Mouse (Mus musculus) limb, embryonic 13.5 days (tissue): ENCODE results near the gene Trim30c. TPM values are rescaled to one million over a fixed set of nuclear protein-coding genes. Genes with fewer than 3 reads are reported as not detected.
"Not testable (repeated sequence)": the region's sequence is repeated elsewhere in the genome, so short reads cannot be mapped to it uniquely, and the experiment has no call there.

Experiments used
- ATAC-seq: fragments of 200-750 bp; cut with Nextera tagmentation; 2 replicates; pipeline ENCODE4 v1.8.0; 2017; ENCODE audit warnings: low read depth, moderate number of reproducible peaks, moderate TSS enrichment; ENCODE audit not compliant: low FRiP score
- H3K27ac ChIP-seq: fragments of 300-500 bp; sonication (generic); 2 replicates; pipeline ENCODE4 v1.5.1; 2015; ENCODE audit warnings: inconsistent platforms, mild to moderate bottlenecking, moderate library complexity
- H3K27me3 ChIP-seq: fragments of 300-500 bp; sonication (generic); 2 replicates; pipeline ENCODE4 v1.6.1; 2015; ENCODE audit warnings: mild to moderate bottlenecking, inconsistent platforms
- H3K36me3 ChIP-seq: fragments of 300-500 bp; sonication (generic); 2 replicates; pipeline ENCODE4 v1.6.1; 2015; ENCODE audit warnings: inconsistent platforms, mild to moderate bottlenecking, moderate library complexity
- H3K4me1 ChIP-seq: fragments of 300-500 bp; sonication (generic); 2 replicates; pipeline ENCODE4 v1.6.1; 2015; ENCODE audit warnings: inconsistent platforms
- H3K4me2 ChIP-seq: fragments of 300-500 bp; sonication (generic); replicated peaks from 2 replicates; pipeline ENCODE4 v1.6.1; 2015; ENCODE audit warnings: inconsistent platforms, mild to moderate bottlenecking, moderate library complexity
- H3K4me3 ChIP-seq: fragments of 300-500 bp; sonication (generic); 2 replicates; pipeline ENCODE4 v1.5.1; 2015; ENCODE audit warnings: moderate library complexity, mild to moderate bottlenecking, inconsistent platforms
- H3K9ac ChIP-seq: fragments of 300-500 bp; sonication (generic); 2 replicates; pipeline ENCODE4 v1.6.1; 2015; ENCODE audit warnings: mild to moderate bottlenecking, inconsistent platforms
- H3K9me3 ChIP-seq: fragments of 300-500 bp; sonication (generic); 2 replicates; pipeline ENCODE4 v1.6.1; 2016; ENCODE audit warnings: inconsistent platforms
- WGBS: fragments of 180-500 bp; shearing (Covaris S2); methylation state at CpG from one replicate; pipeline ENCODE4 v1.1.7; 2015; 5-methylcytosine and 5-hydroxymethylcytosine counted together
- polyA plus RNA-seq: library from polyadenylated mRNA; unstranded; fragments of >200 nt; fragmentation: Nextera tagmentation; extraction: Ambion mirVana; gene quantifications from 2 replicates; pipeline ENCODE4 v1.2.1, GENCODE M21; 2015

Gene Trim30c
- 0.22 TPM in 1 of 2 replicates, not detected in the other for polyA plus RNA-seq

DNA sequence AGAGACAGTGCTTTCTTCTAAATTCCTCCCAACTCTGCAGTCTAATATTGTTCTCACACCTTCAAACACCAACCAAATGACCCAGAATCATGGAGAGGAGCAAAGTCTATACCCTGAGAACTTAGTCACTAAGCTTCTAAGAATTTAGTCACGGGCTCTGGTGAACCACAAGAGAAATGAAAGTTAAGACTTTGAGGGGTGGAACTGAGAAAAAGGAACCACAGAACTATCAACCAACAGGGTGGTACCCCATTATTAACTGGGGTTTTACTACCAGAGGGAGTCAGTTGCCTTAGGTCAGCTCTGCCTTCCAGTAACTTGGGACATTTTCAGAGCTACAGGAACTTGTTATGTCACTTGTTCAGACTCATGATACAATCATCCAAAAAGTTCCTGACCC is at the start of gene Trim30c:
Gene Trim30c, minus strand, starts transcription at position 140 of the 400 bp plus-strand sequence.
- no peaks in the 10 kb centered on the region for H3K27me3 ChIP-seq
- WGBS, result 64% methylated on average over 1 of the region's 1 CpGs
- H3K9me3 ChIP-seq, result no peaks in the 10 kb centered on the region

DNA sequence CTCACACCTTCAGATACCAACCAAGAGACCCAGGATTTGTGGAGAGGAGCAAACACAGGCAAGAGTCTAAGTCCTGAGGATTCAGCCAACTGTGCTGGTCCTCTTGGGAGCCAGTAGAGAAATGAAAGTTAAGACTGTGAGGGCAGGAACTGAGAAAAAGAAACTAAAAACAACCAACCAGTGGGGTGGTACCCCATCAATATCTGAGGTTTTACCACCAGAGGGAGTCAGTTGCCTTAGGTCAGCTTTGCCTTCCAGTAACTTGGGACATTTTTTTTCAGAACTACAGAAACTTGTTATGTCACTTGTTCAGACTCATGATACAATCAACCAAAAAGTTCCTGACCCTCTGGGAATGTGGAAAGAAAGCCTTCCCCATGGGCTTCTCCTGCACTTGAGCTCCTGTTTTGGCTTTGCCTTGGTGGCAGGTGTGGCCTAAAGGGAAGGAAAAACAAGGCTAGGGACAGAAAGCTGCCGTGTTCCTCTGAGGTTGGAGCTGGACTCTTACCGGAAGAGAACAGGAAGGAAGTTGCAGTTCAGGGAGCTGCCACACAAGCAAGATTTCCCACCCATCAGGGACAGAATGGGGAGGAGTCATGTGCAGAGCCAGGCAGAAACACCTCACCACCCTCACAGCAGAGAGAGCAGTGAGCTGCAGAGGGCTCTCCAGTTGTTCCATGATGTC is 45.5 kb upstream of the Trim30c start:
- ATAC-seq, result no peak
- 45% methylated on average over 2 of the region's 2 CpGs for WGBS

More for the DNA sequence above, at the start of gene Trim30c:
- ATAC-seq, result no peak
- no peaks in the 10 kb centered on the region for H3K36me3 ChIP-seq
- H3K4me2 ChIP-seq, result no peak within 1 kb of the TSS
- H3K4me1 ChIP-seq, result no peaks in the 10 kb centered on the region
- no peak within 1 kb of the TSS for H3K4me3 ChIP-seq
- H3K9ac ChIP-seq, result no peak within 1 kb of the TSS
- H3K27ac ChIP-seq, result no peak within 1 kb of the TSS

DNA sequence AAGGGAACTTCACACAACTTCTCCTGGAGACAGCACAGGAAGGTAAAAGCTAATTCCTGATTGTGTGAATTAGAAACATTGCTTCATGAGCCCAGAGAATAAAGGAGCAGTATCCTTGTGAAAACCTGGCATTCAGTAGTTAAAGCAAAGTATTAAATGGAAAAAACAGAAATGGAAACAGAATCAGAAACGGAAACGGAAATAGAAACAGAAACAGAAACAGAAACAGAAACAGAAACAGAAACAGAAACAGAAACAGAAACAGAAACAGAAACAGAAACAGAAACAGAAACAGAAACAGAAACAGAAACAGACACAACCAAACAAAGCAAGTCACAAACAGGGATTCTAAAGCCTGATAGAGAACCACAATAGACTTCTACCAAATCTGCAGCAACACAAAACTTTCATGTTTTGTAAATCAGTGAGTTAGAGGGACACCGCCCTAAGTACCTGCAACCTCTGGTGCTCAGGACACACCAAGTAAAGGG is 3.9 kb upstream of the Trim30c start:
- 89% methylated on average over 3 of the region's 3 CpGs for WGBS
- Histone ChIP-seq H3K9me3 (peaks cover 3% of the 10 kb centered on the region; the same call in 1 of the 2 replicates), H3K4me2 (no peak overlapping the region), H3K27me3 (no peaks in the 10 kb centered on the region), H3K36me3 (no peaks in the 10 kb centered on the region), H3K27ac (no peak overlapping the region), H3K4me3 (no peak overlapping the region), H3K4me1 (no peaks in the 10 kb centered on the region), H3K9ac (no peak overlapping the region)
- ATAC-seq, result no peak

More for the DNA sequence above, 45.5 kb upstream of the Trim30c start:
- H3K9ac ChIP-seq, result no peak overlapping the region
- H3K9me3 ChIP-seq, result no peaks in the 10 kb centered on the region
- H3K27me3 ChIP-seq, result no peaks in the 10 kb centered on the region
- no peaks in the 10 kb centered on the region for H3K36me3 ChIP-seq
- H3K4me2 ChIP-seq, result no peak overlapping the region
- no peak overlapping the region for H3K4me3 ChIP-seq
- no peak overlapping the region for H3K27ac ChIP-seq
- H3K4me1 ChIP-seq, result no peaks in the 10 kb centered on the region

DNA sequence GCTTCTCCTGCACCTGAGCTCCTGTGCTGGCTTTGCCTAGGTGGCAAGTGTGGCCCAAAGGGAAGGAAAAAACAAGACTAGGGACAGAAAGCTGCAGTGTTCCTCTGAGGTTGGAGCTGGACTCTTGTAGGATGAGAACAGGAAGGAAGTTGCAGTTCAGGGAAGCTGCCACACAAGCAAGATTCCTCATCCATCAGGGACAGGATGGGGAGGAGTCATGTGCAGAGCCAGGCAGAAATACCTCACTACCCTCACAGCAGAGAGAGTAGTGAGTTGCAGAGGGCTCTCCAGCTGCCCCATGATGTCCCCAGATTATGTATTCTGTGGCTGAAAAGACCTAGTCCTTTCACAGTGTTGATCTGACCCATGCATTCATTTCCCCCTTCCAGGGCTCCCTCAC is 503 bp upstream of the Trim30c start:
- no peaks in the 10 kb centered on the region for H3K4me1 ChIP-seq
- no peaks in the 10 kb centered on the region for H3K27me3 ChIP-seq

DNA sequence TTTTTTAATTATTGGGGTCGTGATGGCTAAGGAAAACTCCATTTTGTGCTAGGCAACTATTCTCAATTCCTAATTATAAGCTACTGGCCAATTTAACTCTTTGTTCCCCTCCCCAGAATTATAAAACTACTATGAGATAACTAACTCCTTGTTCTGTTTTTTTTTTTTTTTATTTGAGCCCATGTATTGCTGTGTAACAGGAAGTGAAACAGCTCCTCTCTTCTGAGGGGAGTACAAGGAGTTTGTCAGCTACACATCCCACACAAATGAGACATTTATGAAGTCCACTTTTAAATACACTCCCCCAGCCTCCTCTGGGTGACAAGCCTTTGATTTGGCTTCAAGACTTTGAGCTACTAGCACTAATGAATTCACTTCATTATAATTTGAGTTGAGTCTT is 2.1 kb downstream of the Trim30c start:
- Histone ChIP-seq H3K27ac (no peak overlapping the region), H3K36me3 (no peaks in the 10 kb centered on the region), H3K9me3 (no peaks in the 10 kb centered on the region), H3K4me2 (no peak overlapping the region), H3K9ac (no peak overlapping the region), H3K4me1 (no peaks in the 10 kb centered on the region), H3K27me3 (no peaks in the 10 kb centered on the region), H3K4me3 (no peak overlapping the region)
- ATAC-seq, result no peak
- WGBS, result 76% methylated on average over 1 of the region's 1 CpGs

More for the DNA sequence above, 503 bp upstream of the Trim30c start:
- H3K27ac ChIP-seq, result no peak overlapping the region
- H3K4me3 ChIP-seq, result no peak overlapping the region
- no peak overlapping the region for H3K4me2 ChIP-seq
- H3K36me3 ChIP-seq, result no peaks in the 10 kb centered on the region
- H3K9me3 ChIP-seq, result no peaks in the 10 kb centered on the region
- no peak for ATAC-seq
- no peak overlapping the region for H3K9ac ChIP-seq

DNA sequence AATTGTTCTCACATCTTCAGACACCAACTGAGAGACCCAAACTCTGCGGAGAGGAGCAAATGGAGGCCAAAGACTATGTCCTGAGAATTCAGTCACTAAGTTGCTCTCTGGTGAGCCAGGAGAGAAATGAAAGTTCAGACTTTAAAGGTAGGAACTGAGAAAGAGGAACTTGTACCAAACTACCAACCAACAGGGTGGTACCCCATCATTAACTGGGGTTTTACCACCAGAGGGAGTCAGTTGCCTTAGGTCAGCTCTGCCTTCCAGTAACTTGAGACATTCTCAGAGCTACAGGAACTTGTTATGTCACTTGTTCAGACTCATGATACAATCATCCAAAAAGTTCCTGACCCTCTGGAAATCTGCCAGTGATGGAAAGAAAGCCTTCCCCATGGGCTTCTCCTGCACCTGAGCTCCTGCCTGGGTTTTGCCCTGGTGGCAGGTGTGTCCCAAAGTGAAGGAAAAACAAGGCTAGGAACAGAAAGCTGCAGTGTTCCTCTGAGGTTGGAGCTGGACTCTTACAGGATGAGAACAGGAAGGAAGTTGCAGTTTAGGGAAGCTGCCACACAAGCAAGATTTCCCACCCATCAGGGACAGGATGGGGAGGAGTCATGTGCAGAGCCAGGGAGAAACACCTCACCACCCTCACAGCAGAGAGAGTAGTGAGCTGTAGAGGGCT is 30.8 kb downstream of the Trim30c start, which contains the start of gene Trim30b:
Gene Trim30b, minus strand, starts transcription at position 149 of the 679 bp plus-strand sequence.
- H3K9me3 ChIP-seq, result no peaks in the 10 kb centered on the region
- H3K4me1 ChIP-seq, result no peaks in the 10 kb centered on the region
- no peak within 1 kb of the TSS for H3K4me2 ChIP-seq
- no peaks in the 10 kb centered on the region for H3K36me3 ChIP-seq
- 52% methylated on average over 1 of the region's 1 CpGs for WGBS
- no peak within 1 kb of the TSS for H3K4me3 ChIP-seq
- no peak within 1 kb of the TSS for H3K9ac ChIP-seq
- ATAC-seq, result no peak
- no peak within 1 kb of the TSS for H3K27ac ChIP-seq
- H3K27me3 ChIP-seq, result no peaks in the 10 kb centered on the region

DNA sequence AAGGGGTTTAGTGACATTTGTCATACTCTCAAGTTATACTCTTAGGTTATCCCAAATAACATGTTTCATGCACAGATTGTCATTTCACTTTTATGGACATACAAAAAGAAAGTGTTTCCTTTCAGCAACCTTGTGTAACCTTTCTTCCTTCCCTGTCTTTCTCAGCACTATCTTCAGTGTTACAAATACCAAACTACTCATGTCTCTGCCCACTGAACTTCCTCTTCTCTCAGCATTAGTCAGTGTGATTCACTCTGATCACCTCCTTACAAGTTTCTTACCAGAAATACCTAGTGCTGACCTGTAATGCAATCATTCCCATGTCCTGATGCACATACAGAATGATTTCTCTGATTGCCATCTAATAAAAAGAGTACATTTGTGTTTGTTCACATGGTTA is 34.3 kb downstream of the Trim30c start:
- no peak overlapping the region for H3K27ac ChIP-seq
- no peak overlapping the region for H3K4me2 ChIP-seq
- ATAC-seq, result no peak
- no peak overlapping the region for H3K4me3 ChIP-seq
- no peaks in the 10 kb centered on the region for H3K27me3 ChIP-seq
- no peak overlapping the region for H3K9ac ChIP-seq
- H3K36me3 ChIP-seq, result no peaks in the 10 kb centered on the region
- no peaks in the 10 kb centered on the region for H3K4me1 ChIP-seq
- H3K9me3 ChIP-seq, result no peaks in the 10 kb centered on the region

DNA sequence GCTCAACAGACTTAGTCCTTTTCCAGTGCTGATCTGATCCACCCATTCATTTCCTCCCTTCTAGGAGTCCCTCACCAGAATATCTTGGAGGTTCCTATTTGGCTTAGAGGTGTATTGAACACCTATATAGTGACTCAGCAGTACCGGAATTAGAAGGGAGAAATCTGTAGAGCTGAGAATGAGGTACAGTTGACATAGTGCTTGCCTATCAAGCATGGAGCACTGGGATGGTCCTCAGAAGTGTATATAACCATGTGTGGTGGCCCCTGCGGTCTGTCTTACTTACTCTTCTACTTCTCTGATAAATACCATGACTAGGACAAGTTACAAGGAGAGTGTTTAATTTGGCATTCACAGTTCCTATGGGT is 47.1 kb downstream of the Trim30c start:
- 0 out of 2 replicates have a peak, but pooled peaks cover 3% of the 10 kb centered on the region for H3K4me1 ChIP-seq
- peak overlapping the region; percentile 66 for H3K4me2 ChIP-seq
- no peaks in the 10 kb centered on the region for H3K9me3 ChIP-seq
- peak overlapping the region; percentile 46 for H3K4me3 ChIP-seq
- no peaks in the 10 kb centered on the region for H3K27me3 ChIP-seq
- no peak overlapping the region for H3K9ac ChIP-seq
- WGBS, result 66% methylated on average over 2 of the region's 2 CpGs
- H3K36me3 ChIP-seq, result no peaks in the 10 kb centered on the region
- no peak overlapping the region; the same call in 1 of the 2 replicates for H3K27ac ChIP-seq
- no peak; the same call in 1 of the 2 replicates for ATAC-seq

DNA sequence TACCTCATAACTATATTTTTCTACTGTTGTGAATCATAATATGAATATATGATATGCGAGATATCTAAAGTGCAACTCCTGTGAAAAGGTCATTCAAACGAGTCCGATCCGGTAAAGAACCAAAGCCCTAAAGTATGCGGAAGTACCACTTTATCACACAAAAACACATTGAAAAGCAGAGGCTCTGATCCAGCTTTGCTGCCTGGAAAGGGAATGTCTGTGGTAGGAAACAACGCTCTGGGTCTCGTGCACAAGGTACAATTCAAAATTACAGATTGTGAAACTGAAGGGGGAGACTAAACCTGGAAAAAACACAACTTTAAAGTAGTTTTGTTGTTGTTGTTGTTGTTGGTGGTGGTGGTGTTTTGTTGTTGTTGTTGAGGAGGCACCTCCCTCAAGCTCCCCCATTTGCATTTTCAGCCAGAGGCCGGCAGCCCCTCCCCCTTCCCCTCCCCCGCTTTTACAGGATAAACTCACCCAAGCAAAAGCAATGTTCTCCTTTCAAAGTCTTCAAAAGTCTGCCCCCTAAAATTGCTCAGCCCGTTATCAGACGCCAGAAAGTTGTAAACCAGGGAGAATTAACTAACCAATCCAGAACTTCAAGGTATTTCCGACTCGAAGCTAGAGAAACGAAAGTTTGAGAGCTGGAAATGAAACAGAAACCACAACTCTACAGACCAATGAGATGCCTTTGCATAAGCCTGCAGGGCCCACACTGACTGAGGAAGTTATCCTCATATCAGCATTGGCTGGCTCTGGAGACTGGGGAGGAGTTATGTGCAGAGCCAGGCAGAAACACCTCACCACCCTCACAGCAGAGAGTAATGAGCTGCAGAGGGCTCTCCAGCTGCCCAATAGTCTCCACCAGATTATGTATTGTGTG is 47.7 kb downstream of the Trim30c start, which contains the start of gene Trim12c:
Gene Trim12c, minus strand, starts transcription at position 646 of the 883 bp plus-strand sequence.
- peak; percentile 100 for ATAC-seq
- Histone ChIP-seq H3K36me3 (no peaks in the 10 kb centered on the region), H3K9me3 (no peaks in the 10 kb centered on the region), H3K4me1 (0 out of 2 replicates have a peak, but pooled peaks cover 3% of the 10 kb centered on the region), H3K27ac (no peak within 1 kb of the TSS; the same call in 1 of the 2 replicates), H3K4me3 (peak within 1 kb of the TSS; percentile 46), H3K4me2 (peak within 1 kb of the TSS; percentile 66), H3K9ac (peak within 1 kb of the TSS; percentile 56), H3K27me3 (no peaks in the 10 kb centered on the region)
- WGBS, result 5% methylated on average over 13 of the region's 14 CpGs

DNA sequence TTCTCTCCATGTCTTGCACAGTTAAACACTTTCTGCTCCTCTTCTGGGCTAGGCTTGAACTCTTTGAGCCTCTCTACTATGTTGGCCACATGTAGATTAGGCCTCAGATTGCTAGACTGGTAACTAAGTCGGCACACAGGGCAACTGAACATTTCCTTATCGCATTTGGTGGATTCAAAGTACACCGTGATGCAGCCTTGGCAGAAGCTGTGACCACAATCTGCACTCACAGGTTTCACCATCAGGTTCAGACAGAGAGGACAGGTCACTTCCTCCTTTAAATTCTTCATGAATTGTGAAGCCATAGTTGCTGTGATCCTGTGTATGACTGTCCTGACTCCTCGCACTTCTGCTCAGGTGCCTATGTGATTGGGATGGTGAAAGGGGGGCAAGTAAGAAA is 52.6 kb downstream of the Trim30c start:
- H3K9me3 ChIP-seq, H3K27ac ChIP-seq, H3K4me3 ChIP-seq, H3K36me3 ChIP-seq, H3K4me1 ChIP-seq, H3K9ac ChIP-seq, ATAC-seq, H3K4me2 ChIP-seq, H3K27me3 ChIP-seq: not testable (repeated sequence)
- WGBS, result 84% methylated on average over 4 of the region's 4 CpGs

DNA sequence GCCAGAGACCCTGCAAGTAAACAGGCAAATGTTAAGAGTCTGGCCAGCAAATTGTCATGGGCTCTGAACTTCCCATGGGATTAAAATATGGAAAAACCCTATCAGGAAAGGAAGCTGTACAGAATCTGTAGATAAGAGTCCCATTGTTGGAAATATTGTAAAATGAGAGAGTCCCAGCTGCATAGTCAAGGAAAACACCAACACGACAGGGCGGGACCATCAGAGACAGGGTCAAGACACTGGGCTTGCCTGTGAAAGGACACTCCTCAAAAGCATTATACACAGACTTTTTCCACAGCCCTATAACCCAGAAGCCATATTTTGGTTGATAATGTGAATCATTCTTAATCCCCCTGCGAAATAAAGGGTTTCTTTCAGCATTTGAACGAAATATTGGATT is 59.9 kb downstream of the Trim30c start:
- ATAC-seq, result not testable (repeated sequence)

DNA sequence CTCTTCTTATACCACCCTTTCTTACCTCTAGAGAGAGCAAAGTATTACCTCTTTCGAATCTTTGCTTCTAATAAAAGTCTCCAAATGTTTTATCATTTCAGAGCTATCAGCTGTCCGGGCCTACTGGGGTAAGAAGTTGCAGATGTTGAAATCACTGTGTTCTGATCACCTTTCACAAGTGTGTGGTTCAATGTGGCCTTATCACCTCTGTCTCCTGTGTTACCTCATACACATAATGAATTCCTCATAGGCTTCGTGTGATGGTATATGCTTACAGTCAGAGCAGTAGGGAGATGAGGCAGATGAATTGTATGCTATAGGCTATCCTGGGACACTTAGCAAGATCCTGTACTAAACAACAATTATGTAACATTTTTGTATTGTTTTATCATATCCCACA is 65.1 kb downstream of the Trim30c start:
- not testable (repeated sequence) for H3K9ac ChIP-seq, H3K9me3 ChIP-seq, H3K27ac ChIP-seq, H3K4me1 ChIP-seq, H3K36me3 ChIP-seq, H3K27me3 ChIP-seq, ATAC-seq, H3K4me2 ChIP-seq, H3K4me3 ChIP-seq
- WGBS, result 79% methylated on average over 3 of the region's 3 CpGs

More for the DNA sequence above, 59.9 kb downstream of the Trim30c start:
- not testable (repeated sequence) for H3K36me3 ChIP-seq, H3K4me2 ChIP-seq, H3K9me3 ChIP-seq, H3K9ac ChIP-seq, H3K4me1 ChIP-seq, H3K4me3 ChIP-seq, H3K27ac ChIP-seq, H3K27me3 ChIP-seq
- WGBS, result 80% methylated on average over 3 of the region's 4 CpGs
